Mouse (Mus musculus) neural tube, embryonic 13.5 days (tissue): ENCODE data around the gene Gipr. TPM values are rescaled to one million over a fixed set of nuclear protein-coding genes. Genes with fewer than 3 reads are reported as not detected.

Experiments used
- ATAC-seq: fragments of 200-750 bp; cut with Nextera tagmentation; 2 replicates; pipeline ENCODE4 v1.8.0; 2017; ENCODE audit warnings: low read depth, mild to moderate bottlenecking, moderate TSS enrichment, moderate library complexity
- H3K27ac ChIP-seq: fragments of 300-500 bp; sonication (generic); replicated peaks from 2 replicates; pipeline ENCODE4 v1.5.1; 2015; ENCODE audit warnings: moderate library complexity, mild to moderate bottlenecking, inconsistent platforms
- H3K27me3 ChIP-seq: fragments of 300-500 bp; sonication (generic); 2 replicates; pipeline ENCODE4 v1.6.1; 2015; ENCODE audit warnings: mild to moderate bottlenecking, inconsistent platforms
- H3K36me3 ChIP-seq: fragments of 300-500 bp; sonication (generic); 2 replicates; pipeline ENCODE4 v1.6.1; 2015; ENCODE audit warnings: mild to moderate bottlenecking, inconsistent platforms
- H3K4me1 ChIP-seq: fragments of 300-500 bp; sonication (generic); replicated peaks from 2 replicates; pipeline ENCODE4 v1.6.1; 2015; ENCODE audit warnings: inconsistent platforms
- H3K4me2 ChIP-seq: fragments of 300-500 bp; sonication (generic); 2 replicates; pipeline ENCODE4 v1.6.1; 2015; ENCODE audit warnings: inconsistent platforms, mild to moderate bottlenecking, moderate library complexity
- H3K4me3 ChIP-seq: fragments of 300-500 bp; sonication (generic); 2 replicates; pipeline ENCODE4 v1.5.1; 2015; ENCODE audit warnings: mild to moderate bottlenecking, inconsistent platforms
- H3K9ac ChIP-seq: fragments of 300-500 bp; sonication (generic); 2 replicates; pipeline ENCODE4 v1.6.1; 2015; ENCODE audit warnings: moderate library complexity, mild to moderate bottlenecking, inconsistent platforms
- H3K9me3 ChIP-seq: fragments of 300-500 bp; sonication (generic); 2 replicates; pipeline ENCODE4 v1.6.1; 2016; ENCODE audit warnings: inconsistent platforms
- WGBS: fragments of 180-500 bp; shearing (Covaris S2); methylation state at CpG from one replicate; pipeline ENCODE4 v1.1.7; 2015; 5-methylcytosine and 5-hydroxymethylcytosine counted together
- polyA plus RNA-seq: library from polyadenylated mRNA; unstranded; fragments of >200 nt; fragmentation: Nextera tagmentation; extraction: Ambion mirVana; gene quantifications from 2 replicates; pipeline ENCODE4 v1.2.1, GENCODE M21; 2015

Gipr gene
- polyA plus RNA-seq, 1 experiment from 2014 or later = 1.4 TPM

DNA sequence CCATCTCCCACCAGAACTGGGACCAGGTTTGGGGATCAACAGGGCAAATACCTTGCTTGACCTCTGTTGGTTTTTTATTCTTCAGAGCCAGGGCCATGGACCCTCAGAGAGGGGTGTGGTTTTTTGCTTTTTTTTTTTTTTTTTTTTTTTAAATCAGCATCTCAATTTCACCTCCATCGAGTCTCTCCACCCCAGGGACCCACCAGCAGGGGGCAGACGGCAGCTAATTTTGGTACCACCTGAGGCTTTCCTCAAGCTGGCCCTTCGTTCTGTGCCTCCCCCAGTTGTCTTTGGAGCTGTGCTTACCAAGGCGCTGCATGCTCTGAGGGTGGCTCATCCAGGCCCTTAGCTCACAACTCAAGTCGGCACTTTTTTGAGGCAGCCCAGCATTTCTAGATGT, 28.5 kb downstream of the Gipr start:
- H3K4me2 ChIP-seq = no peak overlapping the region
- peaks cover 79% of the 10 kb centered on the region for H3K36me3 ChIP-seq
- 56% methylated on average over 5 of the region's 5 CpGs for WGBS

GRCm38 (mm10) chr7:19136673-19137334, 29.1 kb downstream of the Gipr start:
- Histone ChIP-seq H3K36me3 (peaks cover 74% of the 10 kb centered on the region), H3K27ac (no peak overlapping the region), H3K9me3 (no peaks in the 10 kb centered on the region), H3K9ac (no peak overlapping the region), H3K4me2 (no peak overlapping the region), H3K4me1 (peaks cover 13% of the 10 kb centered on the region), H3K27me3 (no peaks in the 10 kb centered on the region), H3K4me3 (no peak overlapping the region)
- 93% methylated on average over 38 of the region's 38 CpGs for WGBS
- ATAC-seq = no peak

More for the DNA sequence above, 28.5 kb downstream of the Gipr start:
- no peak overlapping the region for H3K4me3 ChIP-seq
- H3K9ac ChIP-seq = no peak overlapping the region
- no peak overlapping the region for H3K27ac ChIP-seq
- peaks cover 7% of the 10 kb centered on the region for H3K4me1 ChIP-seq
- no peaks in the 10 kb centered on the region for H3K9me3 ChIP-seq
- no peak for ATAC-seq
- no peaks in the 10 kb centered on the region for H3K27me3 ChIP-seq

- Histone ChIP-seq H3K9me3 (no peaks in the 10 kb centered on the region), H3K4me1 (peaks cover 15% of the 10 kb centered on the region), H3K4me2 (no peak overlapping the region), H3K9ac (no peak overlapping the region), H3K4me3 (no peak overlapping the region), H3K27ac (no peak overlapping the region), H3K36me3 (peaks cover 68% of the 10 kb centered on the region), H3K27me3 (no peaks in the 10 kb centered on the region)
- no peak for ATAC-seq
- WGBS = 95% methylated on average over 13 of the region's 13 CpGs
These were observed 29.8 kb downstream of the Gipr start for GRCm38 (mm10) chr7:19136168-19136567.

GRCm38 (mm10) chr7:19131324-19131848, 34.5 kb downstream of the Gipr start:
- Histone ChIP-seq H3K4me1 (peaks cover 26% of the 10 kb centered on the region), H3K27ac (peak overlapping the region; percentile 93), H3K9me3 (no peaks in the 10 kb centered on the region), H3K9ac (peak overlapping the region; percentile 71), H3K36me3 (peaks cover 20% of the 10 kb centered on the region), H3K4me2 (peak overlapping the region; percentile 63), H3K27me3 (no peaks in the 10 kb centered on the region), H3K4me3 (peak overlapping the region; percentile 48)
- peak; percentile 99 for ATAC-seq
- under 1% methylated on average over 39 of the region's 39 CpGs for WGBS

DNA sequence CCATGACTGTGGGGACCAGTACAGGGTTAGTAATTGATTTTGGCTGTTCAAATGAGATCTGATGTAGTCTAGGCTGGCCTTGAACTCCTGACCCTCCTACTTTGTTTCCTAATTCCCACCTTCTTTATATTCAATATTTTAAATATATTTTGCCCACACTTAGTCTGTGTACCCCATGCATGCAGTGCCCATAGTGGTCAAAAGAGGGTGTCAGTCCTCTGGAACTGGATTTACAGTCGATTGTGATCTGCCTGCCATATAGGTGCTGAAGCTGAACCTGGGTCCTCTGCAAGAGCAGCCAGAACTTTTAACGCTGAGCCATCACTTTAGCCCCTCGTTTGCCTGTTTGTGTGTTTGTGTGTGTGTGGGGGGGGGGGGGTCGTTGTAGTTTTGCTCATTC, 35.3 kb downstream of the Gipr start:
- no peaks in the 10 kb centered on the region for H3K9me3 ChIP-seq
- H3K4me3 ChIP-seq = peak overlapping the region; percentile 48
- peak overlapping the region; percentile 63 for H3K4me2 ChIP-seq
- H3K36me3 ChIP-seq = peaks cover 19% of the 10 kb centered on the region
- H3K9ac ChIP-seq = peak overlapping the region; percentile 71
- 30% methylated on average over 4 of the region's 4 CpGs for WGBS
- H3K27ac ChIP-seq = peak overlapping the region; percentile 93
- H3K4me1 ChIP-seq = peaks cover 26% of the 10 kb centered on the region
- H3K27me3 ChIP-seq = no peaks in the 10 kb centered on the region
- ATAC-seq = peak; percentile 1; the same call in 1 of the 2 replicates

- no peaks in the 10 kb centered on the region for H3K27me3 ChIP-seq
- no peak for ATAC-seq
- no peak overlapping the region for H3K9ac ChIP-seq
- WGBS = 94% methylated on average over 5 of the region's 5 CpGs
- H3K4me1 ChIP-seq = peaks cover 26% of the 10 kb centered on the region
- no peaks in the 10 kb centered on the region for H3K9me3 ChIP-seq
- H3K4me2 ChIP-seq = no peak overlapping the region
- H3K36me3 ChIP-seq = peaks cover 10% of the 10 kb centered on the region
- H3K4me3 ChIP-seq = no peak overlapping the region
- H3K27ac ChIP-seq = 0 out of 2 replicates have a peak overlapping the region, but pooled peaks have one; percentile 93
These were observed 36.5 kb downstream of the Gipr start for GRCm38 (mm10) chr7:19129396-19129795.

- 94% methylated on average over 5 of the region's 5 CpGs for WGBS
- H3K27me3 ChIP-seq = no peaks in the 10 kb centered on the region
- no peaks in the 10 kb centered on the region for H3K9me3 ChIP-seq
- no peak overlapping the region for H3K9ac ChIP-seq
- peaks cover 9% of the 10 kb centered on the region; the same call in 1 of the 2 replicates for H3K36me3 ChIP-seq
- H3K4me1 ChIP-seq = peaks cover 22% of the 10 kb centered on the region
- ATAC-seq = no peak
- no peak overlapping the region for H3K4me3 ChIP-seq
- no peak overlapping the region for H3K27ac ChIP-seq
- no peak overlapping the region for H3K4me2 ChIP-seq
These were observed 38.2 kb downstream of the Gipr start for GRCm38 (mm10) chr7:19127744-19128143.

DNA sequence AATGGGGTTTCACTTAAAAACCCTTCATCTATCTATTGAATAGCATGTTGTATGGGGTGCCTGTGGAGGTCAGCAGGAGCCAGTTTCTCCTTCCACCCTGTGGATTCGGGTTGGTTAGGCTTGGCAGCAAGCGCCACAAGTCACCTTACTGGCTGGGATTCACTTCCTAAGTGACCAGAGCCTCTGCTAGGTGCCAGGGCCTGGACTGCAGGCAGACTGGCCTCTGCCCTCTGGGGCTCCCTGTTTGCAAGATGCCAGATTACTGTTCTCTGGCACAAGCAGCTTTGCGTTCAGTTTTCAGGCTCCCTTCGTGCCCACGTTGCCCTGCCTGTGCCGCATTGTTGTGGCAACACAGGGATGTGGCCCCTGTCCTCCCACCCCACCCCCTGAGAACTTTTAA, 41.2 kb downstream of the Gipr start:
- 92% methylated on average over 6 of the region's 6 CpGs for WGBS
- Histone ChIP-seq H3K27me3 (no peaks in the 10 kb centered on the region), H3K9me3 (no peaks in the 10 kb centered on the region), H3K4me3 (no peak overlapping the region), H3K4me1 (peaks cover 20% of the 10 kb centered on the region), H3K27ac (no peak overlapping the region), H3K4me2 (no peak overlapping the region), H3K36me3 (peaks cover 9% of the 10 kb centered on the region; the same call in 1 of the 2 replicates), H3K9ac (no peak overlapping the region)
- ATAC-seq = no peak

DNA sequence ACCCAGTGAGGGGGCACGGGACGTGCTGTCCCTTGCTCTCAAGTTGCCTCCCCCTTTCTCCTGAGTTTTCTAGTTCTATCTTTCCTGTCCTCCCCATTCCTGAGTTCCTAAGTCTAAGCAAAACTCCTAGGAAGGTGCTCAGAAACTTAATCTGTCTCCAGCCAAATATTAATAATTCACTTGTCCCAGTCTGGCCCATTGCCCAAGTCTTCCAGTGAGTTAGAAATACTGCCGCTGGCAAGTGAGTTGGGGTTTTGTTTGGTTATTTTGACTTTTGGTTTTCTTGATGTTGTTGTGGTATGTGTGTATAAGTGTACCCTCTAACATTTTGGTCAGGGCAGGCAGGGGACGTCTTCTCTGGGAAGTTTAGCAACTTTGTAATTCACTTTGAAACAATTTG, 44.2 kb downstream of the Gipr start:
- Histone ChIP-seq H3K4me3 (no peak overlapping the region), H3K9ac (no peak overlapping the region), H3K27ac (no peak overlapping the region), H3K9me3 (no peaks in the 10 kb centered on the region), H3K36me3 (peaks cover 9% of the 10 kb centered on the region; the same call in 1 of the 2 replicates), H3K4me1 (peaks cover 26% of the 10 kb centered on the region), H3K27me3 (0 out of 2 replicates have a peak, but pooled peaks cover 4% of the 10 kb centered on the region), H3K4me2 (no peak overlapping the region)
- WGBS = 95% methylated on average over 4 of the region's 4 CpGs
- ATAC-seq = no peak

DNA sequence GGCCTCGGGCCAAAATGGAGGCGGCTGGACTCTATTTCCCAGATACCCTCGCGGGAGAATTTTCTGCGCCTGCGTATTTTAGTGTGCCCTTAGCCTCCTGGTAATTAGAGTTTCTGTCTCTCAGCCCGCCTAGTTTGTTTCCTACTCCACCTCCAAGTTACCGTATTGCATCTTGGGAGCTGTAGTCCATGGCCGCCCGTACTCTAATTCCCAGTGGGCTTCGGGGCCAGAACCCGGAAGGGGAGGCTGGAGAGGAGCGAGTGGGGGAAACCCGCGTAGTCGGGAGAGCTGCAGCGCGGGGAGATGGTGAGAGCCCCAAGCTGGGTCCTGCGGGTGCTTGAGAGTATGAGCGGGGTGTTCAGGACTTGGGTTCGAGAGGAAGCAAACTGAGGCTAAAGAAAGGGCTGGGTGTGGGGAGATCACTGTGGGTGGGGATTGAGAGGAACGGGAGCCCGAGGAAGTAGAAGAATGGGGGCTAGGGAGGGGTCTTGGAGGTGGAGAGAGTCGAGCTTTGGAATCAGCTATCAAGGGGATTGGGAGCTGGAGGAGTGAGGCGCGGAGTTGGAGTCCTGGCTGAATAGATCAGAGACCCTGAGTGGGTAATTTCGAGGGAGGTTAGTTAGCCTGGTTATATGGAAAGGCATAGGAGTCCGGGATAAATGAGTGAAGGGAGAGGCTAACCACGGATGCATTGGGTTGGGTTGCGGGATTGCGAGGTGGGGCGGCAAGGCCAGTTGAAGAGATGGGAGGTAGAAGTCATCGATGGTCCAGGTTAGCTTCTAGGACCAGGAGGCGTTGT, 46.1 kb downstream of the Gipr start, which contains the start of gene Fbxo46:
Gene Fbxo46, plus strand, starts transcription at position 229 of the 799 bp plus-strand sequence.
- Histone ChIP-seq H3K27ac (peak within 1 kb of the TSS; percentile 66), H3K4me3 (peak within 1 kb of the TSS; percentile 58), H3K4me1 (peaks cover 26% of the 10 kb centered on the region), H3K36me3 (no peaks in the 10 kb centered on the region), H3K4me2 (peak within 1 kb of the TSS; percentile 84), H3K9ac (peak within 1 kb of the TSS; percentile 80), H3K27me3 (0 out of 2 replicates have a peak, but pooled peaks cover 4% of the 10 kb centered on the region), H3K9me3 (no peaks in the 10 kb centered on the region)
- ATAC-seq = peak; percentile 94
- WGBS = 3% methylated on average over 34 of the region's 34 CpGs

GRCm38 (mm10) chr7:19119083-19119482, 46.8 kb downstream of the Gipr start:
- Histone ChIP-seq H3K9me3 (no peaks in the 10 kb centered on the region), H3K4me3 (no peak overlapping the region), H3K27ac (no peak overlapping the region), H3K36me3 (no peaks in the 10 kb centered on the region), H3K27me3 (0 out of 2 replicates have a peak, but pooled peaks cover 4% of the 10 kb centered on the region), H3K9ac (no peak overlapping the region), H3K4me1 (peaks cover 26% of the 10 kb centered on the region), H3K4me2 (peak overlapping the region; percentile 84; the same call in 1 of the 2 replicates)
- 91% methylated on average over 8 of the region's 8 CpGs for WGBS
- ATAC-seq = peak; percentile 20
